Mouse (Mus musculus) megakaryocyte, adult 5-6 weeks (primary cell): ENCODE data around the gene Gphn. TPM values are rescaled to one million over a fixed set of nuclear protein-coding genes. Genes with fewer than 3 reads are reported as not detected.
"Not testable (repeated sequence)": the region's sequence is repeated elsewhere in the genome, so short reads cannot be mapped to it uniquely, and the experiment has no call there.

Experiments
- ATAC-seq: 2 replicates; pipeline ENCODE4 v1.8.0; 2016; ENCODE audit warnings: mild to moderate bottlenecking, inconsistent platforms; ENCODE audit not compliant: poor library complexity, severe bottlenecking
- total RNA-seq, 2 experiments: library from RNA; stranded (forward) in 1 of 2; stranded (reverse) in 1 of 2; fragments of 153-499, 151-499 nt in 1 of 2; fragments of 221-1000, 200-1000 nt in 1 of 2; gene quantifications; 2 replicates each; pipeline versions ENCODE4 v1.2.3 to v1.2.4; 2015 to 2017

The Gphn gene
- total RNA-seq, 2 experiments from 2014 or later, result 7.4 to 8.2 TPM

GRCm38 (mm10) chr12:78327946-78328345 is 101.8 kb downstream of the Gphn start:
- ATAC-seq, result no peak

GRCm38 (mm10) chr12:78332107-78332506 is 105.9 kb downstream of the Gphn start:
- 0 out of 2 replicates have a peak, but pooled peaks have one; percentile 38 for ATAC-seq

DNA sequence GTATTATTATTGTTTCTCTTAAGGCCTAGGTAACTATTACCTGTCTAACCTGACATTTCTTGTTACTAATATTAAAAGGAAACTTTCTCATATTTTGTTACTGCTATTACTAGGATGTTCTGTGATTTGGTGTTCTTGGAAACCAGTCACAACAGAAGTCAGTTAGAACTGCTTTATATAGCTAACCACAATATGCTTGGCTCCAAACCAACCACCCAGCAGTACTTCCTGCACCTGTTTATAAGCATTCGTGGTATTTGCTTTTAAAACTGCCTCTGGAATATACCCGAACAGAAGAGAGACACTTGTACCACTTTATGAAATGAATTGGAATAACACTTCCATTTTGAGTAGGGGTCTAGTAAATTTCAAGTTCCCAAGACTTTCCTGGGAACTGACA is 130.3 kb downstream of the Gphn start:
- no peak for ATAC-seq

DNA sequence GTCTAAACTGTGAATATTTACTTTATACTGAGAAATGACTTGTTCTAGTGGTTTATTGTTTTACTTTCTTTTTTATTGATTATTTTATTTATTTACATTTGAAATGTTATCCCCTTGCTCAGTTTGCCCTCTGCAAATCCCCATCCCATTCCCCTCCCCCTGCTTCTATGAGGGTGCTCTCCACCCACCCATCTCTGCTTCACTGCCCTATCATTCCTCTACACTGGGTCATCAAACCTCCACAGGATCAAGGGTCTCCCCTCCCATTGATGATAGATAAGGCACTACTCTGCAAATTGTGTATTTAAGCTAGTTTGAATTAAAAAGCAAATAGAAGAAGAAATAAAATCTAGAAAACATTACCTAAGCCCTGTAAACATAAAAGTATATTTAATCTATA is 163.1 kb downstream of the Gphn start:
- ATAC-seq, result no peak

GRCm38 (mm10) chr12:78395297-78395696 is 169.1 kb downstream of the Gphn start:
- ATAC-seq, result no peak

DNA sequence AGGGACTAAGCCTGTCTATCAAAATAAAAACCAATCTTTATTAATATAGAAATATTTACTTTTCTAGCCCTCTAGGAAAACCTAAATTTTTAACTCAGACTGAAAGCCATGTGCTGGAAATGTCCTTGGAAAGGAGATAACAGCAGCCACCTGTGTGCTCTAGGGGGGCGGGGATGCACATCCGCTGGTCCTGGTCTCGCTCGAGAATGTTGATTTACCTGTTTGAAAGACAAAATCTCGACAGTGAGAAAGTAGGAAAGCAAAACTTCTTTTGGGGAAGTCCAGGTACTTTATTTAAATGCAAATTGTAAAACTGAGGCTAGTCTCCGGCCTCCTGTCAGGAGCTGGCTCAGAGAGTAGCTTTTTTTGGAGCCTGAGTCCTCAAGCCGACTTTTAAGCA is 181.3 kb downstream of the Gphn start:
- not testable (repeated sequence) for ATAC-seq

- no peak for ATAC-seq
These were observed 296.0 kb downstream of the Gphn start for GRCm38 (mm10) chr12:78522176-78522575.

DNA sequence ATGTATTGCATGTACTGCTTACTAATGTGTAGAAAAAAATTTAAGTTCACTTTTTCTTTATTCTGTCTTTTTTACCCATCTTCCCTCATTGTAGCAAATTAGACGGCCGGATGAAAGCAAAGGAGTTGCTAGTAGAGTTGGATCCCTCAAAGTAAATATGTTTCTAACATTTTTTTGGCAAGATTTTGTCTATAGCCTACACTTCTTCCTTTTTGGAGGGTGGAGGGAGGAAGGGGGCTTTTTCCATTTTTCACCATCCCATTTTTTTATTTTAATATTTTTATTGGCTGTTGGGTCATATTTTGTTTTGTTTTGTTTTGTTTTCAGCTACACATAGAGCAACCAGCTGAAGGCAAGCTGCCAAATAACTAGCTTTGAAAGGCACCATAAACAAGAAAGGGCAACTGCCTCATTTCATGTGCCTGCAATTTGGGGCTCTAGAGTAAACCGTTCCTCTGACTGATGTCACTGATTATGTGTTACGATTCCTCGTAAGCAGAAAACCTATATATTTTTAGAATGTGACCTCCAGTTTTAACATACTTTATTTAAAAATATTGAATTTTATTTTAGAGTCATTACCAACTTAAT is 296.7 kb downstream of the Gphn start:
- no peak for ATAC-seq

DNA sequence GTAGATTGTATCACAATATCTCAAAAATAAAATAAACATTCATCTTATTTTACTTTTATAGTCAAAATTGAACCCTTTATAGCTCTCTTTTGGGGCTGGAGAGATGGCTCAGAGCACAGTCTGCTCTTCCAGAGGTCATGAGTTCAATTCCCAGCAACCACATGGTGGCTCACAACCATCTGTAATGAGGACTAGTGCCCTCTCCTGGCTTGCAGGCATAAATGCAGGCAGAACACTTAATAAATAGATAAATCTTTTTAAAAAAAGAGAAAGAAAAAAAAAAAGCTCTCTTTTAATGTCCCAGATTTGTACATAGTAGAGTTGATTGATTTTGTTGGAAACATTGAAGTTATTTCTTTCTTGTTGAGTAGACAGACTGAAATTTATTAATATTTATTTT is 311.4 kb downstream of the Gphn start:
- not testable (repeated sequence) for ATAC-seq

GRCm38 (mm10) chr12:78550913-78551312 is 324.7 kb downstream of the Gphn start:
- no peak for ATAC-seq

DNA sequence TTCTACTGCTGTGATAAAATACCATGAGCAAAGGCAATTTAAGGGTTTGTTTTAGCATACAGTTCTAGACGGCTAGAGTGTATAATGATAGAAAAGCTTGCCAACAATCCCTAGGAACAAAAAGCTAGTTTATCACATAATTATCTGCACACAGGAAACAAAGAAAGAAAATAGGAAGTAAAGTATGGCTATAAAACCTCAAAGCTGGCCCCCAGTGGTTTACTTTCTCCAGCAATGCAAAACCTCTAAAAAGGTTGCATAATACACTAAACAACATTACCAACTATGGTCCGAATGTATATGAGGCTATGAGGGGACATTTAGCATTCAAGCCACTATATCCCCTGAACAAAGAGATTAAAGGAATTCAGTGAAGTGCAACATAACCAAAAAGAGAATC is 405.6 kb downstream of the Gphn start:
- ATAC-seq, result peak; percentile 64

DNA sequence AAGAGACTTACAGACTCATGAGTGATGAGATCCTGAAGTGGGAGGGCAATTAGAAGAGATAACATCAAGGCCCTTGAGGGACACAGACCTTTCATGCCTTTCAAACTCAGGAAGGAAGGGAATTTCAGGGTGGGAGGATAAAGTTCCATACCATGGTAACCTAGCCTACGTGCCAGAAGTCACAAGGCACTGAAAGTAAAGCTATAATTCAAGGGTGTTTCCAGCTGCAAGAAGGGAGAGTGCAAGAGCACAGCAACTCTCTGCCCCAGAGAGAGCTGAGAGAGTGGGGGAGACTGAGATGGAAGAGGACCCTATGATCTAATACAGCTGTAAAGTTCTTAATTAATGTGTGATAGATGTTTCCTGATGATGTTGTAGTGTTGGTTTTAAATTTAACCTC is 413.3 kb downstream of the Gphn start:
- ATAC-seq, result no peak

DNA sequence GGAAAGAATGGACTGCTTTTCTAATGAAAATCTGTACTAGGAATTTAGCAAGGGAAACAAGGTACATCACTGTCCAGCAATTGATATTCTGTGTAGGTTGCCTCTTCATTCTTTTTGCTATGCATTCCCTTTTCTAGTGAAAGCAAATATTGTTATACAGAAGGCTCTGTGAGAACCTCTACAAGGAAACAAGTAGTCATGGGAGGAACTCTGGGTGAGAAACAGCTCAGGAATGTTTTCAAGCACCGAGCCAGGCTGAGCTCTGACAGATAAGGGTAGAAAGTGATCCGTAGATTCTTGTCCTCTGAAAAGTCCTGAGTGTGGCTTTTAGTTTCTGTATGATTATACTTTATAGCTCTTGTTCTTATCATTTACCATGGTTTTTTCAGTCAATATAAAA is 413.9 kb downstream of the Gphn start:
- no peak for ATAC-seq

DNA sequence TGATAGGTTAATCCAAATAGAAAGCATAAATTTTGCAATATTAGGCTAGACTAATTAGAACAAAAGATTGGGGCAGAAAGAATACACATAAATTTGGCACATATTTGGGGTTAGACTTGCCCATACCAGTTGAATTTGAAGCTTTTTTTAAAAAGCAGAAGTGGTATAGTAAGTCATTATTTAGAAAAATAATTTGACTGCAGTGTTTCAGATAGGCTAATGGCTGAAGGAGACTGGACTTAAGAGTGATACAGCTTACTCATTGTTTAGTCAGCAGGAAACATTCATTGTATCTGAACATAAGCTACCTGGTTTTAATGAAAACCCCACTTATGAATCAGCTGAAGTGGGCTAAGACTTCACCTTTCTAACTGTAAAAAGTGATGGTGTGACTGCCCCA is 415.0 kb downstream of the Gphn start:
- ATAC-seq, result no peak

DNA sequence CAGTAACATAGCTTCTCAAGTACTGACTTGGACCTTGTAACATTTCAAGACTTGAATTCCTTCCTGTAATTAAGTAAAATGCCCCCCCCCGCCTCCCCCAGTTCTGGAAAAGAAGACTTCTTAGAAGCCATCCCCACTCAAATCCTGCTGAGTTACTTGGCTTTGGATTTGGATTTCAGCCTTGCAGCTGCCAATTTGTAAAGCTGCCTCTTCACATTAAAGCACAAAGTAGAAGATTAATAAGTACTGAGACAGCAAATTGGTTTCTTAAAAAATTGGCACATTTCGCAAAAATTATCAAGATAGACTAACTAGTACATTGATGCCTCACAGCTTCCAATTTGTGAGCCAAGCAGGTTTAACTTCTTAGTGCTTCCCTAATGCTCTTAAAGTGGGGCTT is 417.5 kb downstream of the Gphn start:
- no peak for ATAC-seq

DNA sequence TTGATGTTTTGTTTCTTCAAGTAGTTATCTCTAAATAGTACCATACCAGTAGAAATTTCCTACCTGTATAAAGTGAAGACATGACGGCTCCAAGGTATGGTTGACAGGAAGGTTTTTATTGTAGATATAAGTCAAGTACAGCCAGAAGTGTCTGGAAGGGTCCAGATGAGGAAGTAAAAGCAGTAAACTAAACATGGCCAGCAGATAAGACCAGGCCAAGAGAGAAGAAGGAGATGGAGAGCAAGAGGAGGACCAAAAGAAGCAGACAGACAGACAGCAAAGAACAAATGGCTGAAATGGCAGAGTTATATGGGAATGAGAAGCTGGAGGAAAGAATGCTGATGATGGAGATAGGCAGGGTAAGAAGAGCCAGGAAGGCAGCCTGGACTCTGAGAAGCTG is 419.1 kb downstream of the Gphn start:
- no peak for ATAC-seq

DNA sequence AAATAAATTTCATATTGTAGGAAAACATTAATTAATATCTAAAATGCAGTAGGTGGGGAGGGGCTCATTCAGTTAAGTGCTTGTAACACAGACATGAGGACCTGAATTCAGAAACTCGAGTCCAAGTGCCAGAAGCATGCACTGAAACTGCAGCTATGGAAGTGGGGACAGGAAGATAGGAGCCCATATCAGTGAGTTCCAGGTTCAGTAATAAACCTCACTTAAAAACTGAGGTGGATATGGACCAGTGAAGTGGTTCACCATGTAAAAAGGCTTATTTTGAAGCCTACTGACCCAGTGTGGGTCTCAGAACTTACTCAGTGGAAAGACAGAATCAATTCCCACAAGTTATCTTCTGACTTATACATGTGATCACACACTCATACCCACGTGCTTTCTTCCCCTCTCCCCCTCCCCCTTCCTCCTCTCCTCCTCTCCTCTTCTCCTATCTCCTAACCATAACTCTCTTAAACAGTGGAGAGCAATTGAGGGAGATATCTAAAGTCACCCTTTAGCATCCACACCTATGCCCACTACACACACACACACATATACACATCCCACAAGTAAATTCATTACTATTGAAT is 433.6 kb downstream of the Gphn start:
- ATAC-seq, result no peak

GRCm38 (mm10) chr12:78678101-78678806 is 452.1 kb downstream of the Gphn start:
- no peak for ATAC-seq

GRCm38 (mm10) chr12:78678807-78679189 is 452.6 kb downstream of the Gphn start:
- no peak for ATAC-seq

DNA sequence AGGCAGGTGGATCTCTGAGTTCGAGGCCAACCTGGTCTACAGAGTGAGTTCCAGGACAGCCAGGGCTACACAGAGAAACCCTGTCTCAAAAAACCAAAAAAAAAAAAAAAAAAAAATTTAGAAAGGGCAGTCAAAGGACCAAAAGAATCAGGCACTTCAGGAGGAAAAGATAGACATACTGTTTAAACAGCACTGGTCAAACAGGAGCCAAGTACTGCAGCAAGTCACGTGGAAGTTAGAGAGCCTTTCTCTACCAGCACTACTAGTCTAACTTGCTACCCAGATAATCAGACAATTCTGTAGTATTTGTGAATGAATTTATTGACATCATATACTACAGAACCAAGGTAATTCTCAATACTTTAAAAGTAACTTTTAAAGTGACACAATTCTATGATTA is 454.9 kb downstream of the Gphn start:
- ATAC-seq, result no peak

DNA sequence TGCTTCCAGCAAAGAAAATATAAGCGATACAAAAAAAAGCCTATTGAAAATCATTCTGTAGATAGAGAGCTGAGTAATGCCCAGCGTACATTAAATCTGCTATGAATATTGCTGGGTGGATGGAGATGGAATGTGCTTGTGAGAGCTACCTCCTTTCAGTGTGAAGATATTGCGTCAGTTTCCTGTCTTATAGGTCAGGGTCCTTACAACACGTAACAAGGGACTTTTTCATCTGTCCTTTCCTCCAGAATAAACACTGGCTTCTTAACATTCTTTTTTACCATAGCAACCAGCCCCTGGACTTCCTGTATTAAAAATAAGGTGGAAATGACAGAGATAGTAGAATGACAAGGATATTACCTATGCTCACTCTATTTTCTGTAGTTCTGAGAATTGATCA is 456.1 kb downstream of the Gphn start:
- no peak for ATAC-seq

- ATAC-seq, result no peak
These were observed 459.6 kb downstream of the Gphn start for GRCm38 (mm10) chr12:78685669-78686215.
